Mouse (Mus musculus) neutrophil, adult 5-6 weeks (primary cell): ENCODE data around the gene 2810006K23Rik. TPM values are rescaled to one million over a fixed set of nuclear protein-coding genes. Genes with fewer than 3 reads are reported as not detected.

Experiments
- ATAC-seq: fragments of 151-379, 151-347 bp; 2 replicates; pipeline ENCODE4 v1.8.0; 2017; ENCODE audit warnings: mild to moderate bottlenecking, moderate TSS enrichment; ENCODE audit not compliant: insufficient number of reproducible peaks, poor library complexity, low FRiP score, severe bottlenecking; ENCODE audit errors: extremely low read depth
- total RNA-seq: library from RNA; stranded (forward); fragments of 200-1000 nt; gene quantifications from 2 replicates; pipeline ENCODE4 v1.2.3, GENCODE M21; 2017

2810006K23Rik gene
- total RNA-seq, 1 experiment from 2014 or later = 5.5 TPM

DNA sequence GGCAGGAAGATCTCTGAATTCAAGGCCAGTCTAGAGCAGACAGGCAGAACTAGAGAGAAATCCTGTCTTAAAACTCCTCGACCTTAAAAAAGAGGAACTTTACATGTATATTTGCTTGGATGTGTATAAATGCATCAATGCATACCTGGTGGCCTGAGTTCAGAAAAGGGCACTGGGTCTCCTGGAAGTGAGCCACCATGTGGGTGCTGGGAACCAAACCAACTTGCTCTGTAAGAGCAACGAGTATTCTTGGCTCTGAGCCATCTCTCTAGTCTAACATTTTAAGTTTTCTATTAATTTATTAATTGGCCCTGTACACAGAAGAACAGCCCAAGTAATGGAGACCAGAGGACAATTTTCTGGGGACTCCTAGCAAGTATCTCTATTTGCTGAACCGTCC is 38.8 kb downstream of the 2810006K23Rik start:
- ATAC-seq = no peak

DNA sequence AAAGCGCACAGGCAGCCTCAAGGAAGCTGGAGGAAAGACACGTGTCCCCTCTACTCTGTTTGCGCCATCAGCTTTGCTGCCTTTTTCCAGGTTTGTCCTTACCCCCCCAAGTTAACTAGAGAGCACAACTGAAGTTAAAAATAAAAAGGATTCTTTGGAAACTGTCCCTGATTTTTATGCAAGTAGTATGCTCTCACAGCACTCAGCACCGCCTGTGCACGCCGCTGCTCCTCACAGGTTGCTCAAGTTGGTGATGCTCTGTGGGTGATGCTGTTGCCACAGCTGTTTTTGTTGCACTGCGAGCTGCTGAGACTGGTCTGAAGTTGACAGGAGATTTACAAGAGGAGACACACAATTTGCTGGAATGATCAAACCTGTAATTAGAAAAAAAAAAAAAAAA is 46.4 kb downstream of the 2810006K23Rik start:
- ATAC-seq = no peak

DNA sequence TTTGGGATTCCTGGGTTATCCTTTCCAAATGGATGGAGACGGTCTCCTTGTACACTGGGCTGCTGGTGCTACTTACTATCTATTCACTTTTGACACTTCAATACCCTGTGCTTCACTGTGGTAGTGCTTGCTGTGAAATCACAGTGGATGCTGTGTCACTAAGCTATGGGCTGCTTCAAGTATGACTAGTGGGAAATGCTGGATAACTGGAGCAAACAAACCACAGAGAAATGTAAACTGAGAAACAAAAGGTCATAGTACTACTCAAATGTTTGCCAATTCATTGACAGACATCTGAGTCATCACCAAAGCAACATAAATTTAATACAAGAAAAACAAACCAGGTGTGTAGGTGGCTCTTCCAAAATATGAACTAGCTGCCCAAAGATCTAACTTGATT is 48.5 kb downstream of the 2810006K23Rik start:
- no peak for ATAC-seq

DNA sequence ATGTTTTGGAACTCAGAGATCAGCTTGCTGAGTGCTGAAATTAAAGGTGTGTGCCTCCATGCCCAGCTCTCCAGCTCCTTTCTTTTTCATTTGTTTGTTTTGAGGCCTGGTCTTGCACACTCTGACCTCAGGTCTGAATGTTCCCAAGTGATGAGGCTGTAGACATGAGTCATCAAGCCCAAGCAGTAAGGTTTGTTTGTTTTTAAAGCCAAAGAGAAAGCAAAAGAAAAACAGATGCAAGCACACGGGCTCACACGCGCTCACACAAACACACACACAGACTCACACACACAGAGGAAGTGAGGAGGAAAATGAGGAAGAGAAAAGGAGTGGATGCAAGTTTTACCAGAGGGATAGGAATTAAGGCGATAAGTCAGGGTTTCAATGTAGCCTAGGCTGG is 49.3 kb downstream of the 2810006K23Rik start:
- no peak for ATAC-seq

DNA sequence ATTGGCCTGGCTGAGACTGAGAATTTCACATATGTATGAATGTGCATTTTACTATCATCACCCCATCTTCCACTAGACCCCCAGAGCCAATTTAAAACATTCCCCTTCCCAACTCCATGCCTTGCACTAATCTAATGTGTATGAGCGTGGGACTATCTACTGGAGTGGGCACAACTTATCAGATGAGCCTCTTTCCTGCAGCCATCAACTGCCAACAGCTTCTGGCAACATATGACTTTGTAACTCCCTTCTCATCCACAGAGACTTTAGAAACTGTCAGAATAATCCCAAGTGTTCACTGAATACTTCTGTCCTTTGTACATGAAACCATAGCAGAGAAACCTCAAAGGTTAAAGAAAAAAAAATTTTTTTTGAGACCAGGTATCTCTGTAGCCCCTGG is 52.2 kb downstream of the 2810006K23Rik start:
- ATAC-seq = no peak

DNA sequence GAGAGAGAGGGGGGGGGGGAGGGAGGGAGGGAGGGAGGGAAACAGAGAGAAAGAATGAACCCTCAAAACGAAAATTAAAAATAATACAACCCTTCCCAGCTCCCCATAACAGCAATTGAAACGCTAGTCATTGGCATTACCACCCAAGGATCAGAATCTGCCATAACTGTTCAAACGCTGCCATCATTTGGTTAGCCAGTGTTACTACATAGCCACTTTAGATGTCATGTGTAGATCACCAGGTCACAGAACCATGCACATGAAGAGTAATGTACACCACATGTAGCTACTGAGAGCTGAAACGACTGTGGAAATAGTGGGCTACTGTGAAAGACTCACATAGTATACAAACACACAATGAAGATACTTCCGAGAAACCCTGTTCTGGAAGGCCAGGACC is 60.0 kb downstream of the 2810006K23Rik start:
- peak; percentile 44; the same call in 1 of the 2 replicates for ATAC-seq

Other genes starting within 250 kb of the 2810006K23Rik start
- 0.86 and 2.0 TPM in 2 replicates for gene Abcb9, start 232.3 kb upstream of the 2810006K23Rik start, total RNA-seq
- 13.5 and 22.0 TPM in 2 replicates for gene Ogfod2, start 215.8 kb upstream of the 2810006K23Rik start, total RNA-seq
- gene Arl6ip4, start 212.0 kb upstream of the 2810006K23Rik start, total RNA-seq = 54.9 and 66.2 TPM in 2 replicates
- 10.7 and 11.3 TPM in 2 replicates for gene Pitpnm2, start 78.3 kb upstream of the 2810006K23Rik start, total RNA-seq
- gene Mphosph9, start 117 bp upstream of the 2810006K23Rik start, total RNA-seq = 14.0 and 18.3 TPM in 2 replicates
- gene Cdk2ap1, start 35.0 kb downstream of the 2810006K23Rik start, total RNA-seq = 78.1 and 86.2 TPM in 2 replicates
- gene Sbno1, start 97.9 kb downstream of the 2810006K23Rik start, total RNA-seq = 306 and 307 TPM in 2 replicates
- gene Kmt5a, start 111.8 kb downstream of the 2810006K23Rik start, total RNA-seq = 58.0 and 70.0 TPM in 2 replicates
- 40.5 and 44.6 TPM in 2 replicates for gene Rilpl2, start 150.3 kb downstream of the 2810006K23Rik start, total RNA-seq
- gene Snrnp35, start 155.0 kb downstream of the 2810006K23Rik start, total RNA-seq = 4.7 and 9.3 TPM in 2 replicates
- 1.2 and 1.7 TPM in 2 replicates for gene Rilpl1, start 203.3 kb downstream of the 2810006K23Rik start, total RNA-seq
- gene Tmed2, start 212.6 kb downstream of the 2810006K23Rik start, total RNA-seq = 321 and 409 TPM in 2 replicates
- 27.7 and 28.2 TPM in 2 replicates for gene Ddx55, start 224.8 kb downstream of the 2810006K23Rik start, total RNA-seq